13 mouse cellular contexts compared by ENCODE assay signal in the genomic region with DNA sequence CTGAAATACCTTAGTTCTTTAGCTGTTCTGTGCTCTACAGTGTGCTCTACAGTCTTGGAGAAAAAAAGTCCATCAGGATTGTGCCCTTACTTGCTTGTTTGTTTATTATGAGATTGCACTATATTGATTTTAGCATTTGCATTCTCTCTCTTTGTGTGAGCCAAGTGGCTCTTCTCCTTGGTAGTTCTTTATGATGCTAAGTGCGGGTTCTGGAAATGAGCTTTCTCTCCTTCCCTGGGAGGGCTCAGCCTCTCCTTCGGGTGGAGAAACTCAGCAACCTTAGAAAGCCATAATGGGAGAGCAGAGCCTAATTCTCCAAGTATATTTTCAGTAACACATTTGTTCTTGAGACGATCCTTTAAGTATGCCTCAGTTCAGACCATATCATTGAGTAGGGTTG. TPM values are rescaled to one million over a fixed set of nuclear protein-coding genes. Genes with fewer than 3 reads are reported as not detected.
DNase-seq lines count a peak whose midpoint lies in the region; ATAC-seq and TF ChIP-seq lines count a peak whose summit lies in the region.
"Had no signal": no experiment of that assay in that cellular context is flagged by ENCODE, and none has a peak within 500 bp of the region (broad histone marks: within the 10 kb centered on the region; RNA-seq: fewer than 3 reads in every experiment).

No protein-coding gene starts in this region.

- H3K4me2 ChIP-seq in heart, postnatal 0 days (ENCODE audit: low read depth, low read length) = peak overlapping the region; percentile 36
- H3K4me2 ChIP-seq in neural tube, embryonic 14.5 days (ENCODE audit: low read depth, low read length) = 0 out of 2 replicates have a peak overlapping the region, but pooled peaks have one; percentile 4
- peak overlapping the region; percentile 23; the same call in 1 of the 2 replicates for H3K4me2 ChIP-seq in limb, embryonic 13.5 days (replicated peaks)
- peak overlapping the region; percentile 21 for H3K4me2 ChIP-seq in stomach, postnatal 0 days (replicated peaks; ENCODE audit: low read depth)

- no peak for ATAC-seq in heart, postnatal 0 days (ENCODE audit: insufficient read depth, low read depth)
- ATAC-seq in neural tube, embryonic 14.5 days (ENCODE audit: low read depth) = no peak
- no peak for ATAC-seq in limb, embryonic 13.5 days (ENCODE audit: low FRiP score, low read depth)
- ATAC-seq in stomach, postnatal 0 days (ENCODE audit: low FRiP score, low TSS enrichment) = no peak
- ATAC-seq: activated CD4-positive, CD25-positive, alpha-beta regulatory T cell, adult 4 months had no signal

- peak overlapping the region; percentile 8; the same call in 1 of the 2 replicates for H3K4me3 ChIP-seq in heart, postnatal 0 days (ENCODE audit: low read depth, low read length)
- H3K4me3 ChIP-seq in neural tube, embryonic 14.5 days (ENCODE audit: low read depth, low read length) = no peak overlapping the region
- no peak overlapping the region for H3K4me3 ChIP-seq in limb, embryonic 13.5 days
- no peak overlapping the region for H3K4me3 ChIP-seq in stomach, postnatal 0 days (ENCODE audit: low read depth, low read length)
- H3K4me3 ChIP-seq: heart, adult 2 months had no signal

- intact Hi-C loops in heart, postnatal 10 days (cut with DNase I) = no loop called here

- no peak overlapping the region for H3K27ac ChIP-seq in heart, postnatal 0 days (ENCODE audit: low read depth)
- no peak overlapping the region for H3K27ac ChIP-seq in neural tube, embryonic 14.5 days (ENCODE audit: low read depth, low read length)
- H3K27ac ChIP-seq in limb, embryonic 13.5 days = no peak overlapping the region
- H3K27ac ChIP-seq in stomach, postnatal 0 days (replicated peaks) = peak overlapping the region; percentile 1; the same call in 1 of the 2 replicates
- H3K27ac ChIP-seq: heart, adult 2 months had no signal

- H3K9ac ChIP-seq in heart, postnatal 0 days (replicated peaks; ENCODE audit: low read depth, low read length) = no peak overlapping the region
- no peak overlapping the region for H3K9ac ChIP-seq in neural tube, embryonic 14.5 days (replicated peaks; ENCODE audit: low read depth, low read length)
- H3K9ac ChIP-seq in limb, embryonic 13.5 days = no peak overlapping the region
- no peak overlapping the region for H3K9ac ChIP-seq in stomach, postnatal 0 days (ENCODE audit: low read length)

- 42% methylated on average over 3 of the region's 3 CpGs for WGBS in heart, postnatal 0 days
- WGBS in neural tube, embryonic 14.5 days = 21% methylated on average over 3 of the region's 3 CpGs
- WGBS in limb, embryonic 13.5 days = 48% methylated on average over 3 of the region's 3 CpGs
- WGBS in stomach, postnatal 0 days = 33% methylated on average over 3 of the region's 3 CpGs

- no peaks in the 10 kb centered on the region for H3K9me3 ChIP-seq in heart, postnatal 0 days (replicated peaks; ENCODE audit: control insufficient read depth, low read length)
- H3K9me3 ChIP-seq in neural tube, embryonic 14.5 days (ENCODE audit: control insufficient read depth, low read length) = no peaks in the 10 kb centered on the region
- no peaks in the 10 kb centered on the region for H3K9me3 ChIP-seq in limb, embryonic 13.5 days
- H3K9me3 ChIP-seq in stomach, postnatal 0 days (ENCODE audit: control insufficient read depth, low read length) = no peaks in the 10 kb centered on the region

- no peak for DNase-seq in heart, postnatal 0 days (ENCODE audit: low spot score)
- no peak for DNase-seq in heart, postnatal 10 days
- no peak for DNase-seq in neural tube, embryonic 10.5 days (ENCODE audit: extremely low spot score, low spot score)
- DNase-seq in stomach, postnatal 0 days (ENCODE audit: low spot score) = no peak
- DNase-seq in left cerebral cortex, adult 11 months (ENCODE audit: low spot score) = no peak
- no peak for DNase-seq in adrenal gland, adult 18-20 months (ENCODE audit: low spot score in 2 of 2)
- DNase-seq: heart, adult 2 months; kidney, postnatal 25 days; lung, postnatal 36 days; thymus, postnatal 14 days had no signal

- no peak for TF ChIP-seq CTCF in heart, postnatal 0 days (IDR thresholded peaks at IDR 0.05; ENCODE audit: low read depth)
- no peak for TF ChIP-seq CTCF in stomach, postnatal 0 days (IDR thresholded peaks at IDR 0.05; ENCODE audit: low read depth)

- 0 out of 2 replicates have a peak, but pooled peaks cover 3% of the 10 kb centered on the region for H3K36me3 ChIP-seq in heart, postnatal 0 days (replicated peaks; ENCODE audit: control insufficient read depth, insufficient read depth, low read length)
- no peaks in the 10 kb centered on the region for H3K36me3 ChIP-seq in neural tube, embryonic 14.5 days (ENCODE audit: control insufficient read depth, insufficient read depth, low read length)
- no peaks in the 10 kb centered on the region; the same call in 1 of the 2 replicates for H3K36me3 ChIP-seq in limb, embryonic 13.5 days
- no peaks in the 10 kb centered on the region for H3K36me3 ChIP-seq in stomach, postnatal 0 days (ENCODE audit: control insufficient read depth, insufficient read depth, low read length)

- TF ChIP-seq EP300 in heart, postnatal 0 days (IDR thresholded peaks at IDR 0.05; ENCODE audit: low read depth) = no peak
- no peak for TF ChIP-seq EP300 in stomach, postnatal 0 days (optimal IDR thresholded peaks at IDR 0.05)

- H3K4me1 ChIP-seq in heart, postnatal 0 days (ENCODE audit: control insufficient read depth, insufficient read depth) = peaks cover 38% of the 10 kb centered on the region
- peaks cover 15% of the 10 kb centered on the region; the same call in 1 of the 2 replicates for H3K4me1 ChIP-seq in neural tube, embryonic 14.5 days (ENCODE audit: control insufficient read depth, insufficient read depth, low read length)
- H3K4me1 ChIP-seq in limb, embryonic 13.5 days = peaks cover 24% of the 10 kb centered on the region
- H3K4me1 ChIP-seq in stomach, postnatal 0 days (replicated peaks; ENCODE audit: control insufficient read depth, insufficient read depth) = 0 out of 2 replicates have a peak, but pooled peaks cover 3% of the 10 kb centered on the region

- H3K27me3 ChIP-seq in heart, postnatal 0 days (ENCODE audit: control insufficient read depth, insufficient read depth, low read length) = no peaks in the 10 kb centered on the region
- H3K27me3 ChIP-seq in neural tube, embryonic 14.5 days (ENCODE audit: control insufficient read depth, insufficient read depth, low read length) = no peaks in the 10 kb centered on the region
- H3K27me3 ChIP-seq in limb, embryonic 13.5 days = no peaks in the 10 kb centered on the region
- no peaks in the 10 kb centered on the region for H3K27me3 ChIP-seq in stomach, postnatal 0 days (ENCODE audit: control insufficient read depth, insufficient read depth, low read length)

RNA-seq across cellular contexts. Expression of gene Lims1, which starts 3.0 kb away (rescaled TPM):
- total RNA-seq in heart, postnatal 0 days (2014; rRNA removed; ENCODE audit: low replicate concordance) = 177 and 193 TPM in 2 replicates
- polyA plus RNA-seq in heart, postnatal 0 days (2015; fragmentation: Nextera tagmentation; extraction: Ambion mirVana) = 211 and 232 TPM in 2 replicates
- 100 to 1,000 TPM; 211 to 240 TPM for total RNA-seq in heart, postnatal 10 days (2021)
- polyA plus RNA-seq in neural tube, embryonic 14.5 days (2014; fragmentation: Nextera tagmentation; extraction: Ambion mirVana) = 48.3 and 61.6 TPM in 2 replicates
- polyA plus RNA-seq in limb, embryonic 13.5 days (2015; fragmentation: Nextera tagmentation; extraction: Ambion mirVana) = 141 and 147 TPM in 2 replicates
- polyA plus RNA-seq in stomach, postnatal 0 days (2015; fragmentation: Nextera tagmentation; extraction: Ambion mirVana) = 101 and 111 TPM in 2 replicates
- 10 to 100 TPM; 35.4 to 46.2 TPM for total RNA-seq in adrenal gland, adult 18-20 months (2021)
